Mouse (Mus musculus): ENCODE measurements at regions not wholly inside any gene's neighbourhood (a gene's known extent, or its start where the extent isn't known, plus 50 kb on each side); places are given as distances from the start of the nearest gene placed in this dataset.
"Not testable (repeated sequence)": the region's sequence is repeated elsewhere in the genome, so short reads cannot be mapped to it uniquely, and the experiment has no call there.

- peak; percentile 60 to 66 for DNase-seq (ENCODE audit: low spot score in 2 of 2)
Observed at GRCm38 (mm10) chr7:60492028-60492995, 352.3 kb upstream of the Snrpn start.

- not testable (repeated sequence) for DNase-seq (ENCODE audit: low spot score in 2 of 2)
Observed at GRCm38 (mm10) chr7:60487839-60488454, 347.9 kb upstream of the Snrpn start.

GRCm38 (mm10) chr7:60450074-60450603 lies 310.1 kb upstream of the Snrpn start:
- DNase-seq (ENCODE audit: low spot score in 2 of 2), result peak; percentile 30 to 35

- not testable (repeated sequence) for DNase-seq (ENCODE audit: low spot score in 2 of 2)
Observed at GRCm38 (mm10) chr7:60449239-60450073, 309.4 kb upstream of the Snrpn start.

- no peak for DNase-seq (ENCODE audit: low spot score in 2 of 2)
Observed at GRCm38 (mm10) chr7:60438781-60439180, 298.8 kb upstream of the Snrpn start.

- peak; percentile 48 to 70 for DNase-seq (ENCODE audit: low spot score in 2 of 2)
Observed at GRCm38 (mm10) chr7:60391011-60391863, 251.2 kb upstream of the Snrpn start.

- DNase-seq (ENCODE audit: low spot score in 2 of 2), result peak in 1 of 2 experiments; percentile 21
Observed at GRCm38 (mm10) chr7:60386957-60387356, 246.9 kb upstream of the Snrpn start.

- not testable (repeated sequence) for DNase-seq (ENCODE audit: low spot score in 2 of 2)
Observed at GRCm38 (mm10) chr7:60374001-60374400, 234.0 kb upstream of the Snrpn start.

- DNase-seq (ENCODE audit: low spot score in 2 of 2), result not testable (repeated sequence)
Observed at GRCm38 (mm10) chr7:60352206-60352605, 212.2 kb upstream of the Snrpn start.

Data from right cerebral cortex, postnatal 10 days (tissue).